Mouse (Mus musculus) lung, adult 2 months (tissue): Measurements from ENCODE around the gene Scin.

Experiments
- CTCF ChIP-seq: fragments of 200-500 bp; IDR thresholded peaks from 2 replicates; pipeline ENCODE4 v1.5.1; 2011; ENCODE audit warnings: mild to moderate bottlenecking, low read length, control low read depth; ENCODE audit not compliant: insufficient read depth
- POLR2A ChIP-seq: fragments of 200-500 bp; IDR thresholded peaks from 2 replicates; pipeline ENCODE4 v1.6.1; 2011; ENCODE audit warnings: low read depth, mild to moderate bottlenecking, control low read depth, low read length, borderline replicate concordance; ENCODE audit errors: extremely low read depth

GRCm38 (mm10) chr12:40023014-40023642 lies 110.9 kb downstream of the Scin start:
- TF ChIP-seq POLR2A = no peak
- TF ChIP-seq CTCF = no peak
